27 mouse cellular contexts compared by ENCODE assay signal in genomic region chr16:16918441-16919117, GRCm38 (mm10). TPM values are rescaled to one million over a fixed set of nuclear protein-coding genes. Genes with fewer than 3 reads are reported as not detected.
DNase-seq lines count a peak whose midpoint lies in the region; ATAC-seq lines count a peak whose summit lies in the region.
"Had no signal": no experiment of that assay in that cellular context is flagged by ENCODE, and none has a peak within 500 bp of the region (broad histone marks: within the 10 kb centered on the region; RNA-seq: fewer than 3 reads in every experiment).

No protein-coding gene starts in this region.

- peaks cover 75% of the 10 kb centered on the region for H3K36me3 ChIP-seq in forebrain, embryonic 15.5 days

- 92% methylated on average over 7 of the region's 7 CpGs for WGBS in forebrain, embryonic 15.5 days

- no peaks in the 10 kb centered on the region for H3K9me3 ChIP-seq in forebrain, embryonic 15.5 days
- H3K9me3 ChIP-seq: lung, embryonic 15.5 days; midbrain, embryonic 10.5 days had no signal

- no peak overlapping the region for H3K4me3 ChIP-seq in forebrain, embryonic 15.5 days
- H3K4me3 ChIP-seq: lung, embryonic 15.5 days; midbrain, embryonic 10.5 days had no signal

- H3K27me3 ChIP-seq in forebrain, embryonic 15.5 days = no peaks in the 10 kb centered on the region
- H3K27me3 ChIP-seq: lung, embryonic 15.5 days; Patski had no signal

- H3K9ac ChIP-seq in forebrain, embryonic 15.5 days (replicated peaks) = no peak overlapping the region
- H3K9ac ChIP-seq: hindbrain, embryonic 14.5 days; liver, embryonic 14.5 days; lung, embryonic 15.5 days had no signal

- ATAC-seq in forebrain, embryonic 15.5 days (replicated peaks) = no peak
- ATAC-seq: CD4-positive, CD25-positive, alpha-beta regulatory T cell, adult 4 months; Patski had no signal

- DNase-seq in adrenal gland, adult (ENCODE audit: inconsistent age in 2 of 2, low spot score in 1 of 2) = peak; percentile 78 to 82
- DNase-seq in adrenal gland, postnatal 4 days (ENCODE audit: low spot score in 2 of 2) = no peak
- peak; percentile 42 to 45 for DNase-seq in layer of hippocampus, postnatal 36 days
- DNase-seq in layer of hippocampus, postnatal 10 days (ENCODE audit: low spot score in 2 of 2) = no peak
- DNase-seq in right cerebral cortex, postnatal 36 days (ENCODE audit: low spot score in 2 of 2) = peak; percentile 49 to 64
- DNase-seq in right cerebral cortex, postnatal 25 days = no peak
- no peak for DNase-seq in testis, postnatal 10 days (ENCODE audit: low spot score)
- DNase-seq: cerebellum, adult 11 months; cerebellum, postnatal 10 days; embryo, embryonic 11 days; heart, adult 18-20 months; heart, postnatal 36 days; kidney, adult 8-10 months; lung, postnatal 4 days; thymus, postnatal 36 days had no signal

- no peaks in the 10 kb centered on the region for H3K4me1 ChIP-seq in forebrain, embryonic 15.5 days
- H3K4me1 ChIP-seq: lung, embryonic 15.5 days; midbrain, embryonic 10.5 days had no signal

- no peak overlapping the region for H3K27ac ChIP-seq in forebrain, embryonic 15.5 days (replicated peaks)
- H3K27ac ChIP-seq: hindbrain, embryonic 14.5 days; liver, embryonic 14.5 days; lung, embryonic 15.5 days; midbrain, embryonic 10.5 days had no signal

- H3K4me2 ChIP-seq in forebrain, embryonic 15.5 days (replicated peaks) = no peak overlapping the region
- H3K4me2 ChIP-seq: hindbrain, embryonic 14.5 days; lung, embryonic 15.5 days had no signal

RNA-seq across cellular contexts. Expression of gene Ppm1f, which starts 22.3 kb away (rescaled TPM):
- total RNA-seq in adrenal gland, postnatal 4 days (2021) = 10 to 100 TPM; 41.4 to 44.5 TPM
- 10 to 100 TPM; 47.0 to 49.5 TPM for total RNA-seq in layer of hippocampus, postnatal 36 days (2021)
- total RNA-seq in layer of hippocampus, postnatal 10 days (2021) = 10 to 100 TPM; 24.5 to 24.7 TPM
- polyA plus RNA-seq in forebrain, embryonic 15.5 days (2015; fragmentation: Nextera tagmentation; extraction: Ambion mirVana) = 25.4 and 26.4 TPM in 2 replicates

RNA-seq across cellular contexts. Expression of gene Vpreb1, which starts 47.9 kb away (rescaled TPM):
- total RNA-seq in adrenal gland, postnatal 4 days (2021) = under 1 TPM in 1 of 2 experiments, not detected in 1; 0.87 TPM
- 1 to 10 TPM in 1 of 2 experiments, not detected in 1; 1.5 TPM for total RNA-seq in layer of hippocampus, postnatal 36 days (2021)
- total RNA-seq in layer of hippocampus, postnatal 10 days (2021) = under 1 TPM in 1 of 2 experiments, not detected in 1; 0.62 TPM
- 1.7 and 2.7 TPM in 2 replicates for polyA plus RNA-seq in forebrain, embryonic 15.5 days (2015; fragmentation: Nextera tagmentation; extraction: Ambion mirVana)
- total RNA-seq: gastrocnemius, adult 8-10 months; heart, postnatal 36 days; left cerebral cortex, adult 8-10 months had no signal

RNA-seq across cellular contexts. Expression of gene Top3b, which starts 48.0 kb away (rescaled TPM):
- total RNA-seq in adrenal gland, postnatal 4 days (2021) = 10 to 100 TPM; 83.5 to 93.2 TPM
- total RNA-seq in layer of hippocampus, postnatal 36 days (2021) = 10 to 100 TPM; 56.6 to 71.4 TPM
- total RNA-seq in layer of hippocampus, postnatal 10 days (2021) = 10 to 100 TPM; 49.6 to 66.5 TPM
- 68.8 and 75.8 TPM in 2 replicates for polyA plus RNA-seq in forebrain, embryonic 15.5 days (2015; fragmentation: Nextera tagmentation; extraction: Ambion mirVana)

RNA-seq across cellular contexts. Expression of gene Igll1, which starts 54.8 kb away (rescaled TPM):
- total RNA-seq in adrenal gland, postnatal 4 days (2021) = not detected
- not detected for total RNA-seq in layer of hippocampus, postnatal 36 days (2021)
- not detected for total RNA-seq in layer of hippocampus, postnatal 10 days (2021)
- not detected in 2 replicates for polyA plus RNA-seq in forebrain, embryonic 15.5 days (2015; fragmentation: Nextera tagmentation; extraction: Ambion mirVana)
- total RNA-seq: gastrocnemius, adult 8-10 months; heart, adult 18-20 months; heart, postnatal 36 days; left cerebral cortex, adult 8-10 months had no signal
- polyA plus RNA-seq: CD4-positive, CD25-positive, alpha-beta regulatory T cell, adult 4 months; heart, embryonic 14.5 days; hindbrain, embryonic 14.5 days; intestine, embryonic 14.5 days; Patski; testis, adult 2 months had no signal

Comparison
In these comparisons a context has a peak if more than half of its experiments do, and no peak if none do; other contexts are left out.
1. DNase-seq: peak in adrenal gland, adult (2 of 2), layer of hippocampus, postnatal 36 days (2 of 2) and right cerebral cortex, postnatal 36 days (2 of 2); none in adrenal gland, postnatal 4 days (0 of 2), layer of hippocampus, postnatal 10 days (0 of 2), right cerebral cortex, postnatal 25 days (single experiment) and testis, postnatal 10 days (single experiment).